Mouse (Mus musculus): ENCODE measurements at regions not wholly inside any gene's neighbourhood (a gene's known extent, or its start where the extent isn't known, plus 50 kb on each side); places are given as distances from the start of the nearest gene placed in this dataset.

GRCm38 (mm10) chr11:12841393-12841792 lies 376.6 kb upstream of the Cobl start:
- TF ChIP-seq CTCF (IDR thresholded peaks at IDR 0.05) (no peak), EP300 (IDR thresholded peaks at IDR 0.05) (no peak)
